Mouse (Mus musculus): ENCODE data around the gene Cym.

DNA sequence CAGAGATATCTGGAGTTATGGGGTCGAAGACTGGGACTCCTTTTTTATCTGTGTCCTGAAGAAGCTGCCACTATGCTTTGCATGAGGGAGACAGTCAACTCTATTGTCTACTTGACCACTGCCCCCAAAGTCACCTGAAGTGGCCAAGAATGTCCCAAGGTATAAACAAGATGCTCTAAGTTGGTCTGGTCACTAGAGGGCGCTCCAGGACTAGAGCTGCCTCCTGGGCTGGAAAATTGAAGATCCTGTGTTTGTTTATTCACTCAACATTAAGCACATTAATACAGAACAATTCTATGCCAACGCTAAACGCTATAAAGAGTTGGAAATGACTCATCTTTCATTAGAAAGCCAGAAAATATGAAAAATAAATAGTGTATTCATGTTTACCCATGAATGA is 15.5 kb downstream of the Cym start:
- TF ChIP-seq CTCF (IDR thresholded peaks at IDR 0.05; ENCODE audit: low read depth, low read length) (peak; percentile 79), POLR2A (IDR thresholded peaks at IDR 0.05; ENCODE audit: extremely low read depth, insufficient read depth, low read length) (no peak)
